Mouse (Mus musculus) midbrain, postnatal 0 days (tissue): ENCODE results near the gene Zfp661. TPM values are rescaled to one million over a fixed set of nuclear protein-coding genes. Genes with fewer than 3 reads are reported as not detected.

Experiments
- ATAC-seq: fragments of 200-750 bp; cut with Nextera tagmentation; 2 replicates; pipeline ENCODE4 v1.8.0; 2017; ENCODE audit warnings: moderate number of reproducible peaks, mild to moderate bottlenecking, moderate TSS enrichment, moderate library complexity; ENCODE audit not compliant: low FRiP score
- DNase-seq: peaks from one replicate; pipeline ENCODE4 v3.0.0-alpha.2; 2015; ENCODE audit warnings: low spot score
- H3K27ac ChIP-seq: fragments of 300-500 bp; sonication (generic); 2 replicates; pipeline ENCODE4 v1.5.1; 2014; ENCODE audit warnings: low read depth, mild to moderate bottlenecking, low read length, mixed read lengths
- H3K27me3 ChIP-seq: fragments of 300-500 bp; sonication (generic); 2 replicates; pipeline ENCODE4 v1.6.1; 2014; ENCODE audit warnings: low read length, control low read depth, mixed read lengths; ENCODE audit not compliant: insufficient read depth
- H3K36me3 ChIP-seq: fragments of 300-500 bp; sonication (generic); 2 replicates; pipeline ENCODE4 v1.6.1; 2014; ENCODE audit warnings: low read length, control low read depth, mixed read lengths; ENCODE audit not compliant: insufficient read depth
- H3K4me1 ChIP-seq: fragments of 300-500 bp; sonication (generic); 2 replicates; pipeline ENCODE4 v1.6.1; 2014; ENCODE audit warnings: mild to moderate bottlenecking, control low read depth, antibody characterized with exemption, low read length, mixed read lengths; ENCODE audit not compliant: insufficient read depth
- H3K4me2 ChIP-seq: fragments of 300-500 bp; sonication (generic); 2 replicates; pipeline ENCODE4 v1.6.1; 2014; ENCODE audit warnings: low read depth, mild to moderate bottlenecking, low read length, mixed read lengths; ENCODE audit not compliant: poor library complexity, severe bottlenecking
- H3K4me3 ChIP-seq: fragments of 300-500 bp; sonication (generic); 2 replicates; pipeline ENCODE4 v1.5.1; 2014; ENCODE audit warnings: low read depth, mild to moderate bottlenecking, low read length, moderate library complexity
- H3K9ac ChIP-seq: fragments of 300-500 bp; sonication (generic); replicated peaks from 2 replicates; pipeline ENCODE4 v1.6.1; 2014; ENCODE audit warnings: mild to moderate bottlenecking, low read length, moderate library complexity, mixed read lengths; ENCODE audit not compliant: poor library complexity, severe bottlenecking
- H3K9me3 ChIP-seq: fragments of 300-500 bp; sonication (generic); 2 replicates; pipeline ENCODE4 v1.6.1; 2016; ENCODE audit warnings: low read length, control low read depth
- CTCF ChIP-seq: IDR thresholded peaks from 2 replicates; pipeline ENCODE4 v1.5.1; 2016; ENCODE audit warnings: antibody characterized with exemption, mild to moderate bottlenecking
- WGBS: fragments of 180-500 bp; shearing (Covaris S2); extraction: QIAGEN DNeasy Blood & Tissue Kit; methylation state at CpG from one replicate; pipeline ENCODE4 v1.1.7; 2014; 5-methylcytosine and 5-hydroxymethylcytosine counted together
- polyA plus RNA-seq: library from polyadenylated mRNA; unstranded; fragments of >200 nt; fragmentation: Nextera tagmentation; extraction: Ambion mirVana; gene quantifications from 2 replicates; pipeline ENCODE4 v1.2.1, GENCODE M21; 2015
- total RNA-seq: library from RNA; depleted of rRNA; stranded (reverse); fragments of >200 nt; gene quantifications from 2 replicates; pipeline ENCODE4 v1.2.3, GENCODE M21; 2014

Zfp661 gene
- total and polyA plus RNA-seq, 2 experiments from 2014 or later, result 3.7 to 7.0 TPM

GRCm38 (mm10) chr2:127624786-127625185 lies 37.9 kb upstream of the Zfp661 start:
- Histone ChIP-seq H3K27ac (no peak overlapping the region), H3K9me3 (no peaks in the 10 kb centered on the region), H3K9ac (no peak overlapping the region), H3K4me3 (no peak overlapping the region), H3K4me2 (no peak overlapping the region), H3K27me3 (no peaks in the 10 kb centered on the region), H3K36me3 (no peaks in the 10 kb centered on the region), H3K4me1 (no peaks in the 10 kb centered on the region)
- 93% methylated on average over 2 of the region's 2 CpGs for WGBS
- no peak for DNase-seq
- ATAC-seq, result no peak
- TF ChIP-seq CTCF, result no peak

- DNase-seq (peak; percentile 39), ATAC-seq (no peak)
- 58% methylated on average over 3 of the region's 3 CpGs for WGBS
- Histone ChIP-seq H3K27ac (no peak overlapping the region), H3K4me1 (no peaks in the 10 kb centered on the region), H3K9me3 (no peaks in the 10 kb centered on the region), H3K36me3 (no peaks in the 10 kb centered on the region), H3K4me3 (no peak overlapping the region), H3K27me3 (no peaks in the 10 kb centered on the region), H3K4me2 (no peak overlapping the region), H3K9ac (no peak overlapping the region)
- no peak for TF ChIP-seq CTCF
Measured at GRCm38 (mm10) chr2:127622065-127622464, 35.2 kb upstream of the Zfp661 start.

- H3K4me2 ChIP-seq, result no peak overlapping the region
- no peak overlapping the region for H3K9ac ChIP-seq
- 78% methylated on average over 3 of the region's 3 CpGs for WGBS
- no peaks in the 10 kb centered on the region for H3K27me3 ChIP-seq
- H3K4me3 ChIP-seq, result no peak overlapping the region
- H3K4me1 ChIP-seq, result no peaks in the 10 kb centered on the region
- DNase-seq, result no peak
- H3K36me3 ChIP-seq, result no peaks in the 10 kb centered on the region
- H3K9me3 ChIP-seq, result no peaks in the 10 kb centered on the region
- H3K27ac ChIP-seq, result no peak overlapping the region
- TF ChIP-seq CTCF, result no peak
- ATAC-seq, result no peak
Measured at GRCm38 (mm10) chr2:127619311-127619710, 32.4 kb upstream of the Zfp661 start.

GRCm38 (mm10) chr2:127612288-127612687 lies 25.4 kb upstream of the Zfp661 start:
- Histone ChIP-seq H3K4me1 (no peaks in the 10 kb centered on the region), H3K27ac (no peak overlapping the region), H3K9me3 (no peaks in the 10 kb centered on the region), H3K9ac (no peak overlapping the region), H3K4me3 (no peak overlapping the region), H3K27me3 (no peaks in the 10 kb centered on the region), H3K4me2 (no peak overlapping the region), H3K36me3 (no peaks in the 10 kb centered on the region)
- WGBS, result 95% methylated on average over 4 of the region's 4 CpGs
- DNase-seq (no peak), ATAC-seq (no peak)
- TF ChIP-seq CTCF, result no peak

- H3K4me2 ChIP-seq, result no peak overlapping the region
- no peaks in the 10 kb centered on the region for H3K4me1 ChIP-seq
- ATAC-seq, result no peak
- no peaks in the 10 kb centered on the region for H3K27me3 ChIP-seq
- H3K9ac ChIP-seq, result no peak overlapping the region
- H3K9me3 ChIP-seq, result no peaks in the 10 kb centered on the region
- WGBS, result 80% methylated on average over 4 of the region's 4 CpGs
- H3K36me3 ChIP-seq, result 0 out of 2 replicates have a peak, but pooled peaks cover 3% of the 10 kb centered on the region
- no peak for DNase-seq
- H3K27ac ChIP-seq, result no peak overlapping the region
- no peak for TF ChIP-seq CTCF
- H3K4me3 ChIP-seq, result no peak overlapping the region
Measured at GRCm38 (mm10) chr2:127611386-127611785, 24.5 kb upstream of the Zfp661 start.

- Histone ChIP-seq H3K27me3 (no peaks in the 10 kb centered on the region), H3K9me3 (no peaks in the 10 kb centered on the region), H3K4me1 (no peaks in the 10 kb centered on the region), H3K4me2 (no peak overlapping the region), H3K27ac (no peak overlapping the region), H3K4me3 (no peak overlapping the region), H3K9ac (no peak overlapping the region), H3K36me3 (peaks cover 21% of the 10 kb centered on the region)
- ATAC-seq, result no peak
- TF ChIP-seq CTCF, result no peak
- DNase-seq, result no peak
- WGBS, result 17% methylated on average over 5 of the region's 5 CpGs
Measured at GRCm38 (mm10) chr2:127608986-127609385, 22.1 kb upstream of the Zfp661 start.
